Mouse (Mus musculus) heart, postnatal 0 days (tissue): ENCODE measurements around the gene Tctex1d1.

Experiments
- CTCF ChIP-seq: IDR thresholded peaks from 2 replicates; pipeline ENCODE4 v1.5.1; 2016; ENCODE audit warnings: antibody characterized with exemption, control low read depth, low read depth
- EP300 ChIP-seq: IDR thresholded peaks from 2 replicates; pipeline ENCODE4 v1.6.1; 2016; ENCODE audit warnings: antibody characterized with exemption, low read depth

- TF ChIP-seq CTCF = no peak
- no peak for TF ChIP-seq EP300
Measured at GRCm38 (mm10) chr4:102981709-102982108, 3.3 kb downstream of the Tctex1d1 start.
